Mouse (Mus musculus): ENCODE data around the gene Dab2. TPM values are rescaled to one million over a fixed set of nuclear protein-coding genes. Genes with fewer than 3 reads are reported as not detected.

Dab2 gene
- total and polyA plus RNA-seq, 2 experiments: 7.9 to 8.1 TPM

DNA sequence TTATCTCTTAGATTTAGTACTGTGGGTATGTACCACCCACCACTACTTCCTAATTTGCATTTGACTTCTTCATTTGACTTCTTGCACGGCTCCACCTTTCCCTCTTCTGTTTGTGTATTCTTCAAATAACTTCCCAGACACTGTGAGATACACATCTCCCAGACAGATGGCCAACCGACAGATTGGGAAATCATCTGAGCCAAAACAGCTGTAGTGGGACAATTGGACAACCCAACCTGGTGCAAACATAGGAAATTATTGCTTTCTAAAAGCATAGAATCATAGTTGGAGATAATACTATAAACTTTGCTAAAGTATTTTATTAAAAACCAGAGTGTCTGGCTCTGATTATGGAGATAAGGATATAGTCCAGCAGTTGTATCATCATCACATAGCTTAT is 3.5 kb upstream of the Dab2 start:
- Histone ChIP-seq H3K36me3 (ENCODE audit: control insufficient read depth, insufficient read depth, low read length) (no peaks in the 10 kb centered on the region), H3K9ac (ENCODE audit: low read depth, low read length) (no peak overlapping the region), H3K4me3 (ENCODE audit: insufficient read depth, low read depth, low read length) (no peak overlapping the region), H3K79me2 (ENCODE audit: control insufficient read depth, insufficient read depth, low read length) (no peaks in the 10 kb centered on the region), H3K27me3 (ENCODE audit: control insufficient read depth, insufficient read depth, low read length) (no peaks in the 10 kb centered on the region), H3K4me1 (ENCODE audit: control insufficient read depth, insufficient read depth, low read length) (no peaks in the 10 kb centered on the region), H3K27ac (replicated peaks; ENCODE audit: insufficient read depth, low read depth, low read length) (no peak overlapping the region)
- WGBS: 54% methylated on average over 2 of the region's 2 CpGs
- no peak for DNase-seq (ENCODE audit: extremely low read depth, low read depth, low spot score)
- no peak for TF ChIP-seq CTCF (IDR thresholded peaks at IDR 0.05; ENCODE audit: low read depth, low read length)
- no peak for TF ChIP-seq POLR2A (IDR thresholded peaks at IDR 0.05; ENCODE audit: extremely low read depth, insufficient read depth, low read length)

GRCm38 (mm10) chr15:6298726-6299125 is 862 bp upstream of the Dab2 start:
- Histone ChIP-seq H3K4me3 (ENCODE audit: insufficient read depth, low read depth, low read length) (no peak overlapping the region), H3K79me2 (ENCODE audit: control insufficient read depth, insufficient read depth, low read length) (no peaks in the 10 kb centered on the region), H3K27ac (replicated peaks; ENCODE audit: insufficient read depth, low read depth, low read length) (no peak overlapping the region), H3K36me3 (ENCODE audit: control insufficient read depth, insufficient read depth, low read length) (no peaks in the 10 kb centered on the region), H3K27me3 (ENCODE audit: control insufficient read depth, insufficient read depth, low read length) (no peaks in the 10 kb centered on the region), H3K4me1 (ENCODE audit: control insufficient read depth, insufficient read depth, low read length) (no peaks in the 10 kb centered on the region), H3K9ac (ENCODE audit: low read depth, low read length) (no peak overlapping the region)
- no peak for DNase-seq (ENCODE audit: extremely low read depth, low read depth, low spot score)
- 88% methylated on average over 3 of the region's 3 CpGs for WGBS
- TF ChIP-seq CTCF (IDR thresholded peaks at IDR 0.05; ENCODE audit: low read depth, low read length): no peak
- no peak for TF ChIP-seq POLR2A (IDR thresholded peaks at IDR 0.05; ENCODE audit: extremely low read depth, insufficient read depth, low read length)

- WGBS: 69% methylated on average over 4 of the region's 4 CpGs
- H3K79me2 ChIP-seq (ENCODE audit: control insufficient read depth, insufficient read depth, low read length): no peaks in the 10 kb centered on the region
- no peak for TF ChIP-seq CTCF (IDR thresholded peaks at IDR 0.05; ENCODE audit: low read depth, low read length)
- TF ChIP-seq POLR2A (IDR thresholded peaks at IDR 0.05; ENCODE audit: extremely low read depth, insufficient read depth, low read length): no peak
- H3K4me3 ChIP-seq (ENCODE audit: insufficient read depth, low read depth, low read length): no peak overlapping the region
- no peaks in the 10 kb centered on the region for H3K36me3 ChIP-seq (ENCODE audit: control insufficient read depth, insufficient read depth, low read length)
- no peak overlapping the region for H3K27ac ChIP-seq (replicated peaks; ENCODE audit: insufficient read depth, low read depth, low read length)
- H3K4me1 ChIP-seq (ENCODE audit: control insufficient read depth, insufficient read depth, low read length): no peaks in the 10 kb centered on the region
- H3K9ac ChIP-seq (ENCODE audit: low read depth, low read length): no peak overlapping the region
- H3K27me3 ChIP-seq (ENCODE audit: control insufficient read depth, insufficient read depth, low read length): no peaks in the 10 kb centered on the region
- DNase-seq (ENCODE audit: extremely low read depth, low read depth, low spot score): peak; percentile 71
These were observed 2.6 kb downstream of the Dab2 start for GRCm38 (mm10) chr15:6302219-6302618.

DNA sequence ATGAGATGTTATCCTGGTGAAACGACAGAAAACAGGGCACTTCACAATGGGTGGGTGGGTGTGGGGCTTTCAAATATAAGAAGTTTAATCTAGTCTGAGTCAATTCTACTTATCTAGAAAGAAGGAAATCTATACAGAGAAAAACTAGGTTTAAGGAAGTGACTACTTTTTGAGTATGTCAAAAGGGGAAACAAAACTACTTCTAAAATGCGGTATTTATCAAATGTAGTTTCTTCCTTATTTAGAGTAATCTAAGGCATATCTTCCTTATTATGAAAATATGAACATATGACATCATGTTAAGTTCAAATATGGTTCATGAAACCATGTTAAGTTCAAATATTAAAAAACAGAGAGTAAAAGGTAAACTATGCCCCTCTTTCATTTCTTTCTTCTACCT is 4.2 kb downstream of the Dab2 start:
- Histone ChIP-seq H3K9ac (ENCODE audit: low read depth, low read length) (no peak overlapping the region), H3K4me3 (ENCODE audit: insufficient read depth, low read depth, low read length) (no peak overlapping the region), H3K27me3 (ENCODE audit: control insufficient read depth, insufficient read depth, low read length) (no peaks in the 10 kb centered on the region), H3K36me3 (ENCODE audit: control insufficient read depth, insufficient read depth, low read length) (no peaks in the 10 kb centered on the region), H3K27ac (replicated peaks; ENCODE audit: insufficient read depth, low read depth, low read length) (no peak overlapping the region), H3K79me2 (ENCODE audit: control insufficient read depth, insufficient read depth, low read length) (no peaks in the 10 kb centered on the region), H3K4me1 (ENCODE audit: control insufficient read depth, insufficient read depth, low read length) (no peaks in the 10 kb centered on the region)
- DNase-seq (ENCODE audit: extremely low read depth, low read depth, low spot score): peak; percentile 16
- TF ChIP-seq POLR2A (IDR thresholded peaks at IDR 0.05; ENCODE audit: extremely low read depth, insufficient read depth, low read length) (no peak), CTCF (IDR thresholded peaks at IDR 0.05; ENCODE audit: low read depth, low read length) (no peak)
- 72% methylated on average over 2 of the region's 2 CpGs for WGBS

DNA sequence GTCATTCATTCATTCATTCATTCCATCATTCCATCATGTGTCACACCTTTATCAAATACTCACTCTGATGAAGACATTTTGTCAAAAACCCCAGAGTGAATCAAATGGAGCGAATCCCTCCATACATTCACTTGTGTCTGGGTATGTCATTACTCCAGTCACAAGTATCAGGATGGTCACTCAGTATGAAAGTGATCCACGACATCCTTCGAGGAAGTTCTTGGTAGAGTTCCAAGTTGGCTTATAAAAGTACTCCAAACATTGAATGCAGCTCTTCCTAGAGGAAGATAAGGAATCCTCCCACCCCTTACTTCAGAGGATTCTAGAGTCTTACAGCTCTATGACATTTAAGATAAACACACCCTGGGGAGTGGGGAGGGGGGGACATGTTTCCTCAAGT is 10.0 kb downstream of the Dab2 start:
- H3K36me3 ChIP-seq (ENCODE audit: control insufficient read depth, insufficient read depth, low read length): no peaks in the 10 kb centered on the region
- no peak overlapping the region for H3K4me3 ChIP-seq (ENCODE audit: insufficient read depth, low read depth, low read length)
- TF ChIP-seq POLR2A (IDR thresholded peaks at IDR 0.05; ENCODE audit: extremely low read depth, insufficient read depth, low read length): no peak
- no peak for TF ChIP-seq CTCF (IDR thresholded peaks at IDR 0.05; ENCODE audit: low read depth, low read length)
- DNase-seq (ENCODE audit: extremely low read depth, low read depth, low spot score): no peak
- 87% methylated on average over 3 of the region's 3 CpGs for WGBS
- H3K27ac ChIP-seq (replicated peaks; ENCODE audit: insufficient read depth, low read depth, low read length): no peak overlapping the region
- H3K79me2 ChIP-seq (ENCODE audit: control insufficient read depth, insufficient read depth, low read length): no peaks in the 10 kb centered on the region
- H3K27me3 ChIP-seq (ENCODE audit: control insufficient read depth, insufficient read depth, low read length): no peaks in the 10 kb centered on the region
- no peak overlapping the region for H3K9ac ChIP-seq (ENCODE audit: low read depth, low read length)
- no peaks in the 10 kb centered on the region for H3K4me1 ChIP-seq (ENCODE audit: control insufficient read depth, insufficient read depth, low read length)

DNA sequence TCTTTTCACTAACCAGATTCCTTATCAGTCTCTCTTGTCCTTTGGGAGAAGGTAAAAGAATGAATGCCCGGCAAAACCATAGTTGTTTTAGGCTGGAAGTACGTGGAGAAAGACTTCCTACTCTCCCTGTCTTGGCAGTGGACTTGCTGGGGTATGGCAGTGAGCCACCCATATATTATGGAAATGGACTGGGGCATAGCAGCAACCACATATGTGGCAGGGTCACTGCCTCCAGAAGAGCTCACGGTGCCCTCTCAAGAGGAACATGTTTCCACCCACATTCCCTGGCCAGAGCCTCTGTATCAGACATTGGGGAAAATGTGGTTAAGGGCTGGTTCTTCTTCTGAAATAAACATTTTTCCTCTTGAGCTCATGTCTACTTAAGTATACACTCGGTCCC is 10.8 kb downstream of the Dab2 start:
- H3K27ac ChIP-seq (replicated peaks; ENCODE audit: insufficient read depth, low read depth, low read length): no peak overlapping the region
- no peaks in the 10 kb centered on the region for H3K79me2 ChIP-seq (ENCODE audit: control insufficient read depth, insufficient read depth, low read length)
- H3K4me1 ChIP-seq (ENCODE audit: control insufficient read depth, insufficient read depth, low read length): no peaks in the 10 kb centered on the region
- WGBS: 88% methylated on average over 4 of the region's 4 CpGs
- no peaks in the 10 kb centered on the region for H3K36me3 ChIP-seq (ENCODE audit: control insufficient read depth, insufficient read depth, low read length)
- no peaks in the 10 kb centered on the region for H3K27me3 ChIP-seq (ENCODE audit: control insufficient read depth, insufficient read depth, low read length)
- no peak overlapping the region for H3K9ac ChIP-seq (ENCODE audit: low read depth, low read length)
- no peak for DNase-seq (ENCODE audit: extremely low read depth, low read depth, low spot score)
- TF ChIP-seq CTCF (IDR thresholded peaks at IDR 0.05; ENCODE audit: low read depth, low read length) (no peak), POLR2A (IDR thresholded peaks at IDR 0.05; ENCODE audit: extremely low read depth, insufficient read depth, low read length) (no peak)
- no peak overlapping the region for H3K4me3 ChIP-seq (ENCODE audit: insufficient read depth, low read depth, low read length)

Data from liver, adult 2 months (tissue).